Mouse (Mus musculus) urinary bladder, adult 2 months (tissue): ENCODE data around the gene M1ap. TPM values are rescaled to one million over a fixed set of nuclear protein-coding genes. Genes with fewer than 3 reads are reported as not detected.
A peak's percentile ranks its signal among the peaks of the same experiment; 100 is the strongest.

Experiments
- DNase-seq: peaks from one replicate; pipeline ENCODE4 v3.0.0; 2022; ENCODE audit warnings: low spot score
- polyA plus RNA-seq: library from polyadenylated mRNA; depleted of rRNA; stranded (reverse); fragments of >200 nt; gene quantifications from 2 replicates; pipeline ENCODE4 v1.2.3, GENCODE M21; 2012

The M1ap gene
- polyA plus RNA-seq, 1 experiment: 0.30 TPM

DNA sequence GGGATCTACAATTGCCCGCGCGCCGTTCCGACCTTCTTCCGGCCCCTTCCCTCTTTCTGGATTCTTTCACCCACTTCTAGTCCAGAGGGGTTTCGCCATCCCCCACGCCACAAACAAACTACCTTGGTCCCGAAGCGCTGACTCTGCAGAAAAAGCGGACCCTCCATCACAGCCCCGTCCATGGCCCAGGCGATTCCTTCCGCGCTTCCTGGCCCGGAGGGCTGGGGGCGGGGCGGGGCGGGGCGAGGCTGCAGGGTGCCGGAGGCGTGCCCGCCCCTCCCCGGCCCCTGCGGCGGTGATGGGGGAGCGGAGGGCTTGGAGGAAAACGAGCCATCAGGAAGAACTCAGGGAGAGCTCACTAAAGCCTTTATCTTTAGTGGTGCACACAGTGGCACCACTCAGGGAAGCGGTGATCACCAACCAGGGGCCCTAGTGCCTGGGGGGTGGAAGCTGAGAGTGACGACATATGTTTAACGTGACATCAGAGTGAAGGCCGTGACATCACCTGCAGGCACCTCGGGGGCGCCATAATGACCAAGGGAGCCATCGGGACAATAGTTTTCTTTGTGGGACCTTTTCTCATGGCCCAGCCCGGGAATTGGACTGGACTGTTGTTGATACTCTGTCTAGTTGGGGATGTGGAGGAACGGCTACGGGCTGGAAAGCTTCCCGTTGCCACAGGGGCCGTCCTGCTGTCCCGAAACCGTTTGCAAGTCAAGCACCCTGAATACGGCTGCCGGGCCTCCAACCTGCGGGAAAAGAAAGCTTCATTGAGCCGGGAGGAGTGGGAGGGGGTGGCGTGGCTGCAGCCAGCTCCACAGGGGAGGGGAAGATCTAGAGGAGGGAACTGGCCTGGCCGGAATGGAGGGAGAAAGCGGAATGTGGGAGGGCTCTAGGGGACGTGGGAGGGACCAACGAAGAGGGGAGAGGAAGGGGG lies 86.8 kb downstream of the M1ap start, which contains the start of the genes Dok1 and Loxl3:
TSS of gene Dok1 (minus strand) at position 223 of the 937 bp plus-strand sequence.
TSS of gene Loxl3 (plus strand) at position 925 of the 937 bp plus-strand sequence.
- peak; percentile 61 for DNase-seq

DNA sequence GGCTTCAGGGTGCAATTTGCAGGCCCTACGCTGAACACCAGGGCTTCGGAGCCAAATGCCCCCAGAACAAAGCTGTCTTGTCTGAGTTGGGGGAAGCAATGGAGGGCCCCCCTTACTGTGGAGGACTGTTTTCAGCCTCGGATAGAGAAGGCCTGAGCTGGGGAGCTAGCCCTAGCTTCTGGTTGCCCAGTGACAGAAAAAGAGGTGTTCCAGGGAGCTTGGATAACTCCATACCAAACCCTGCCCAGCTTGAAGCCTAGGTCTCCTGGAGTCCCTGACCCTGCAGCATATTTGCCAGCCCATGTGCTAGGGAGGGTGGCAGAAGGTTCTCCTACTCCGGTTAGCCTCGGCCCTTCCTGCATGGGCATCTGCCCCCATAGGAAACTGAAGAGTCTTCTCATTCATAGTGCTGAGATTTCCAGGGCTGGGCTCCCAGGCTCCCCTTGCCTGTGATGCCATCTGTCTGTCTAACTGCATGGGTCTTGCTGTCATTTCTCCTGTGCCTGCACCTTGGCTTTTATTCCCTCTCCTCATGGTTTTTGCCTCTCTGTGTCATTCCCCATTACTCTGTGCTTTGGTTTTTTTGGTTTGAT lies 87.9 kb downstream of the M1ap start:
- DNase-seq: no peak

DNA sequence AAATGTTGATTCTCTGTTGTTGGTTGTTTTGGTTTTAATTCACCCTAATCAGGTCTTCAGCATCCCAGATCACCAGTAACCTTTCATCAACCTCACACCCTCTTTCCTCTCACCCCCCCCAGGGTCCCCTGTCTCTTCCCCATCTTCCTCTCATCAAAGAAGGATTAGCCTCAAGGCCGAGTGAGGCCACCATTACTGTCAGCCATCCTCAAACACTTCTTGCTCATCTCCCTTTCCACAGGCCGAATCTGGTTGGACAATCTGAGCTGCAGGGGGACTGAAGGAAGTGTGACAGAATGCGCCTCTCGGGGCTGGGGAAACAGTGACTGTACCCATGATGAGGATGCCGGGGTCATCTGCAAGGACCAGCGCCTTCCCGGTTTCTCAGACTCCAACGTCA lies 90.5 kb downstream of the M1ap start:
- DNase-seq: no peak

DNA sequence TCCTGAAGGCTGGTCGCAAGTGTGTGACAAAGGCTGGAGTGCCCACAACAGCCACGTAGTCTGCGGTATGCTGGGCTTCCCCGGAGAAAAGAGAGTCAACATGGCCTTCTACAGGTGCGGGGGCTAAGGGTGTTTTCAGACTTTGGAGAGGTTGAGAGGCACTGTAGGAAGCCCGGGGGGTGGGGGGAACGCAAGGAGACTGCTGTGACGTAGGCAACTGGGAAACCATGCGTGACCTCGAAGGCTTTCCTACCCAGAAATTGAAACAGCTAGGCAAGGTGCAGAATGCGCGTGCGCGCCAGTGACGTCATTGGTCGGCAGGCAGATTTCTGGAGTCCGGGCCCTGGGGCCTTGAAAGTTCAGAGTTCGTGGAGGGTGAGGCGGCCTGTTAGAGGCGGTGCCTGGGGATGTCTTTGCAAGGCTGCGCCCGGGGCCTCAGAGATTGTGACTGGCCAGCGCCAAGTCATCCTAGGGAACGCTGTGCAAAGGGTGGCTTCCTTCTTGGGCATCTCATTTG lies 91.9 kb downstream of the M1ap start:
- peak; percentile 81 for DNase-seq

- DNase-seq: no peak
Observed at GRCm38 (mm10) chr6:83040601-83041000, 93.9 kb downstream of the M1ap start.

DNA sequence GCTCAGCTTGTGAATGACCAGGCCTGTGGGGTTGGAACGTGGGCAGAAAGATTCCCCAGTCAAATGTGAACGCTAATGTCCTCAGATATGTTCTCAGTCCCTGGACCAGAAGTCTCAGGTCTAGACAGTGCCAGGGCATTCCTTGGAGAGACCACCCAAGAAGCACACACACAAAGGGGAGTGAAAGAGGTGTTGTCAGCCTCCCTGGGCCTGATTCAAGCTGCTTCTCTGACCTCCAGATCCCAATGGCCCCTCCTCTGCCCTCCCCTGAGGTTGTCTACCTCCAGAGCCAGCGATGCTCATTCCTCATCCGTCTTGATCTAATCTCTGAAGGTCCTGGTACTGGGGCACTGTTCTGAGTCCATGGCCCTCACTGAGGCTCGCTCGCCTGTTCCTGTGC lies 96.9 kb downstream of the M1ap start:
- DNase-seq: no peak

DNA sequence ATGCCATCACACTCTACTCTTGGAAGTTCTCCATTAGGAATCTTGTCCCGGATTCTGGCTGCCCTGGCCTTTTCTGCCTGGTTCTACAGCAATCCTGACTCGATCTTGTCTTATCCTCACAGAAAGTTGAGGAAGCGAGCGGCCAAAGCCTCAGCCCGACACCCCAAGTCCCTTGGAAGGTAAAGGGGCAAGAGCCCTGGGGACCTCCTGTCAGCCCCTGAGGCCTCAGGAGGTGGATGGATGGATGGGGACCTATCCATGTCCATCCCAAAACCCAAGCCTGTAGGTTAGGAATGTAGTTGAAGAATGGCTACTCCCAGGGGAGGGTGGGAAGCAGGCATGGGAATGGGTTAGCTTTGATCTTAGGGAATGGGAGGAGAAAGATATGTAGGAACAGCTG lies 97.3 kb downstream of the M1ap start:
- DNase-seq: no peak

- DNase-seq: no peak
Observed at GRCm38 (mm10) chr6:83044742-83045141, 98.0 kb downstream of the M1ap start.

DNA sequence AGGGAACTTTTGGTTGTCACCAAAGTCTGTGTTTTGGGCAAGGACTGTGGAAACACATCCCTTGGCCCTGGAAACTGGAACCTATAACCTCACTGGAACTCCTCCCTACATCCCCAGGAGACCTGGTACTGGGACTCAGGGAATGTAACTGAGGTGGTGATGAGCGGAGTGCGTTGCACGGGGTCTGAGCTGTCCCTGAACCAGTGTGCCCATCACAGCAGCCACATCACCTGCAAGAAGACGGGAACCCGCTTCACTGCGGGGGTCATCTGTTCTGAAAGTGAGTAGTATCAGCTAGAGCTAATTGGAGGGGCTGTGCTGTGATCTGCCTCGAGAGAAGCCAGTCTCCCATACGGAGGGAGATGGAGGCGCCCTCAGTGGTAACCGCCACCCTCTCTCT lies 102.7 kb downstream of the M1ap start:
- DNase-seq: no peak

DNA sequence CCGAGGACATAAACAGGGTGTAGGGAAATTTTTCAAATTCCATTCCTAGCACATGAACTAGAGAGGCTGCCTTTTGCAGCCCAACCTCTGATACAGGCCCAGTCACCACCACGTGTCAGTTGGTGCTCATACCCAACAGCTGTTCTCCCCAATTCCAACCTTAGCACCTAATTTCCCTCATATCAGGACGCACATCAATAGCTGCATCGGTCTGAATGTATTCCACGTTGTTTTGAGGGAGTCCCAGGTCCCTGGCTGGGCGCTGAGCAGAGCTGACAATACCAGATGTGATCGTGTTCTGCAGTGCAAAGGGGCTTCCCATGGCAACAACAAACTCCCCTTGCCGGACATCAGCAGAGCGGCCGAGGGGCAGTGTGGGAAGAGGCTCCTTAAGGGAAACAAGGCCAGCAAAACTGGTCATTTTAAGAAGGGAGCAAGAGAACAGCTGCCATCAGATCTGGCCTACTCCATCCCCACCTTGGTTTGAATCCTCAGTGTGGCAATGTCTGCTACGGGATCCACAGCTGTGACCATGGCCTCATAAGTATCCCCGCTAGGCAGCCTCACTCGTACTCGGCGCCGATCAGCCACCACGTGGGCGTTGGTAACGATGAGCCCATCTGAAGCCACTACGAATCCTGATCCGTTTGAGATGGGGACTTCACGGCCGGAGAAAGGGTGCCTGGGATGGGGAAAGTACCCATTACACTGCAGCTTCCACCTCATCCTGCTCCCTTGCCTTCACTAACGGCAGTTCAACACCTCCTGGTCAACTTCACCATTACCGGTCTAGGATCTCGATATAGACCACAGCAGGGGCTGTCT lies 106.6 kb downstream of the M1ap start:
- DNase-seq: no peak

- peak; percentile 88 for DNase-seq
Observed at GRCm38 (mm10) chr6:83054074-83054851, 107.6 kb downstream of the M1ap start, which contains the start of gene Aup1. TSS of gene Aup1 (plus strand) at chr6:83054521.

DNA sequence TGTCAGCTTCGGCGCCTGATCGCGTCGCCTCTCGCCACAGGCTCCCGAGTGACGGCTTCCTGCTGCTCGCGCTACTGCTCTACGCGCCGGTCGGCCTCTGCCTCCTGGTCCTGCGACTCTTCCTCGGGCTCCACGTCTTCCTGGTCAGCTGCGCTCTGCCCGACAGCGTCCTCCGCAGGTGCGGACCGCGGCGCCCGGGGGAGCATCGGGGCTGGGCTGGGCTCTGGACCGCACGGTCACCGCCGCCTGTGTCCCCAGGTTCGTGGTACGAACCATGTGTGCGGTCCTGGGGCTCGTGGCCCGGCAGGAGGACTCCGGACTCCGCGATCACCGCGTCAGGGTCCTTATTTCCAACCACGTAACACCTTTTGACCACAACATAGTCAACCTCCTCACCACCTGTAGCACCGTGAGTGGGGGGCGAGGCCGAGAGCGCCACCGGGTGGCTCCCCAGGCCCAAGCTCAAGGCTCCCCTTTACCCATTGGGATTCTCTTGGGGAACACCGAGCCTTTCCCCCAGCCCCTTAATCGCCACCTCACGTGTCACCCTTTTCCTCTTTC lies 108.2 kb downstream of the M1ap start, which contains the start of gene Htra2:
TSS of gene Htra2 (minus strand) at position 403 of the 561 bp plus-strand sequence.
- DNase-seq: no peak

DNA sequence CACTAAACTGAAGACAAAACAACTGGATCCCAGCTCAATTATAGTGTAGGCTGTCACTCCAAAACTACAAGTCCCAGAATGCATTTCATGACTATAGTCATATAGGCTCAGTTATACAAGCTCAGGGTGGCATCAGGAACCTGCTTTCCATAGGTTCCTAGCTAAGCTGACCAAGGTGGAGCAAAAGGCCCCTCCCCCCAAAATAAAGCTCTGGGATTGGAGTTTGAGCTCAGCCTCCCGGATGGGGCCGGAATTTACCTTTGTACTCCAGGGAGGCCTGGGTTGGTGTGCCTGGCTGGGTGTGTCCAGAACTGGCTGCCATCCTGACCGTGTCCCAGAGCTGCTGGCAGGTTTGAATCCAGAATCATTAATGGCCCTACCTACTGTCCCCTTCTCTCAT lies 111.1 kb downstream of the M1ap start, which contains the start of gene Dqx1:
TSS of gene Dqx1 (plus strand) at position 55 of the 400 bp plus-strand sequence.
- DNase-seq: no peak

- no peak for DNase-seq
Observed at GRCm38 (mm10) chr6:83058725-83059124, 112.0 kb downstream of the M1ap start.

DNA sequence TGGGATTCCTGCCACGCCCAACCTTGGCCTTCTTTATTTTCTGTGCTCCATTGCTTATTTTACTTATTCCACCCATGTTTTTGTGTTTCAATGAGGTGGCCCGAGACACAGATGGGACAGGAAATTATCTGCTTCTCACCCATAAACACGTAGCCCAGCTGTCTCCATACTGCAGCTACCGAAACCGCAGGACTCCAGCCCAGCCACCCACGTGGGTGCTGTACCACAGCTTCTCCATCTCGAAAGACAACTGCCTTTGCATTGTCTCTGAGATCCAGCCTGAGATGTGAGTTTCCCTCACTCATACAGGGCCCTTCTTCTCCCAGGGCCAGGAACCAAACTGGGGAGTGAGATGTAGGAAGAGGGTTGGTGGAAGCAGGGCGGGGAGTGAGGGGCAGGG lies 119.3 kb downstream of the M1ap start:
- DNase-seq: no peak

DNA sequence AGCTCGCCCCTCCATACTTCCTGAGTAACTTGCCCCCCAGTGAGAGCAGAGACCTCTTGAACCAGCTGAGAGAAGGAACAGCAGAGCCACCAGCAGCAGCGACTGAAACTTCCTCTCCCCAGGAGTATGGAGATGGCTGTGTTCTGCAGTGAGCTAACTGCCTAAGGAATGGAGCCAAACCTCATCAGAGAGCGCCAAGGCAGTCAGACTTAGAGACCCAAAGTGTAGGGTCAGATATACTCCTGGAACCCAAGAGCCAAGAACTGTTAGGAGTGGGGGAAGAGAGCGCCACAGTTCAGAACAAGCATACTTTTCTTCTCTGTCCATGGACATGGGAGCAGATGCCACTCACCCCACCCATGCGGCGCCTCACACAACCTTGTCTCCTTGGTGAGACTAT lies 119.7 kb downstream of the M1ap start:
- no peak for DNase-seq

DNA sequence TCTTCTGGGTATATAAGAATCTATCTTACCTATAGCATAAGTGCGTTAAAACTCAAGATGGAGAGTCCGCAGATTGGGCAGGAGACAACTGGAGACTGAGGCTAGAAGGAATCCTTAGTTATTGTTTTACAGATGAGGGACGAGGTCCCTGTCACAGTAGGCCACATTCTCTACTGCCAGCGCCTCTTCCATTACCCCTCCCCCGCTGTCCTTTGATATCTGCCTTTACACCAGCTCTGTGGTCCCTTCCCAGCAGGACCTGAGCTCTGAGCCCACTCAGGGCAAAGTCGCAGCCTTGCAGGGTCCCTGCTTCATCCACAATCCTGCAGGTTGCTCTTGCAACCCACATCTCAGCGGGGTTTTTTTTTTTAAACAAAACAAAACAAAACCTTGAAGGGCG lies 121.5 kb downstream of the M1ap start:
- no peak for DNase-seq

- DNase-seq: no peak
Observed at GRCm38 (mm10) chr6:83068706-83069487, 122.2 kb downstream of the M1ap start.

- DNase-seq: no peak
Observed at GRCm38 (mm10) chr6:83069488-83070246, 123.0 kb downstream of the M1ap start.

DNA sequence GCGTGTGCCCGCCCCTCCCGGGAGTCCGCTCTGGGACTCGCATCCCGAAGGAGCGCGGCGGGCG lies 123.4 kb downstream of the M1ap start, which contains the start of gene Tlx2:
TSS of gene Tlx2 (minus strand) at position 47 of the 64 bp plus-strand sequence.
- DNase-seq: no peak
